Mouse (Mus musculus) liver, embryonic 14.5 days (tissue): ENCODE measurements around the gene Fopnl.

Source experiments
- CTCF ChIP-seq: IDR thresholded peaks from 2 replicates; pipeline ENCODE4 v1.5.1; 2016; ENCODE audit warnings: antibody characterized with exemption, low read depth, control low read depth
- EP300 ChIP-seq: IDR thresholded peaks from 2 replicates; pipeline ENCODE4 v1.6.1; 2016; ENCODE audit warnings: antibody characterized with exemption, low read depth

GRCm38 (mm10) chr16:14303676-14304075, 13.5 kb downstream of the Fopnl start:
- TF ChIP-seq EP300 = no peak
- TF ChIP-seq CTCF = no peak
